Mouse (Mus musculus): ENCODE data around the gene Cryab.

Cryab gene

DNA sequence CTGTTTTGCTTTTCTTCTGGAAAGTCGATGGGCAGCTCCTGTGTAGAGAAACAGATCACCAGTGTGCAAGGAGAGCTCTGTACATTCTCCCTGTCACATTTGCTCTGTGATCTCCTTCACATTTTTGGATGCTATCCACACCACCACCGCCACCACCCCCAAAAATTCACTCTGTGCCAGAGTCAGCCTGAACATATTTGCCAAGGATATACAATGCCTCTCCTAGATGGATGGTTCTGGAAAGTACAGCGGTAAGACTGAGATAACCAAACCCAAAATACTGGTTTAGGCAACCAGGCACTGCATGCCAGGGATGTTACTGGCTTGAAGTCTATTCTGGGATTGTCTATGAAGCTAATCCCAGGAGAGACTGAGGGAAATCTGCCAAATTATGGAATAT, 8.9 kb upstream of the Cryab start:
- in situ Hi-C loops (cut with MboI, MseI), result no loop called here

DNA sequence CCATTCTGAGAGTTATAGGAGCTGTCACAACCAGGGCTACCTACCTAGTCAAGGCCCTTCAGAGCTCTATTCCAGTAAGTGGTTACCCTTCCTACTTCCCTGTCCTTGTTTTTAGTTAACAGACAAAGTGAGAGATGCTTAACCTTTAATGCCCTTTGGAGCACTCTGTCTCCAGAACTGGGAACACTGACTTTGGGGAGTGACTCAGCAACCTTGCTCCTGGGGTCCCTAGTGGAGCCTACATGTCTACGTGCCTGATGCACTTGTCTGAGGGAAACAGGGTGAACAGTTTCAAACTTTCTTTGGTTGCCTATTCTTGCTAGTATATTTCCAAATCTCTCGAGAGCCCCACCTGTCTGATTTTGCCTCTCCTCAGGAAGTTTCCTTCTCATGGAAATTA, 8.4 kb upstream of the Cryab start:
- in situ Hi-C loops (cut with MboI, MseI), result no loop called here

DNA sequence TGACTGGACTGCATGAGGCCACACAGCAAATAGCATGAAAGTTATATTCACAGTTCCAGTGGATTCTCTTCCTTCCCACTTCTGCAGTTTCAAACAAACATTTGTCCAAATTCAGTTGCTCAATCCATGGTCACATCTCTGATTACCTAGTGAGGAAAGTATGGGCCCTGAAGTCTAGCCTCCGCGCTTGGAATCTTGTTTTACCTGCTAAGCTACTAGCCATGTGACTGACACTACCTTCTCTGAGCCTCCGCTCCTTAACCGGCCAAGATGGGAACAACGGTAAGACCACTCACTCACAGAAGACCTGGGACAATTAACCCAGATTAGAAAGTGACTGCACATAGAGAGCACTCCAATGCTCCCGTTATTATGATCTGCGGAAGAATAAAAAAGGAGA, 5.3 kb upstream of the Cryab start:
- in situ Hi-C loops (cut with MboI, MseI), result no loop called here

DNA sequence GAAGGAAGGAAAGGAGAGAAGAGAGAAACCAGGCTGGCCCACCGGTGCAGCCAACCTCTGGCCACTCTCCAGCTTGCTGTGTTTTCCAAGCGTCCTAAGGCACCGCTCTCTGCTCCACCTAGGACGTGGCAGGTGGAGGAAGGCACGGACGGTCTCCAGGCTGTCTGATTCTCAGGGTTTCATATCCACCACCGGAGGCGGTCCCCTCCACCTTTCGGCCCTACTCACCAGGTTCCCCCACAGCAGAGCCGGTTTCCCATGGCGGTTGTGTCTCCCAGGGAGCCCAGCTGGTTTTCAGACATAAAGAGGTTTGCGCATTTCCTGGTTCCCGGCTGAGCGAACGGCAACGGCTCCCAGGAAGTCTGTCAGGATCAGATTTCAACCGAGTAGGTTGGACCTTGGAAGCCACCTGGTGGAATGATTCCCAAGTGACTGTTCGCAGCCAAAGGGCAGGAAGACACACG, 4.9 kb upstream of the Cryab start, which contains the start of gene 2310030G06Rik:
Gene 2310030G06Rik, minus strand, starts transcription at position 323 of the 464 bp plus-strand sequence.
- in situ Hi-C loops (cut with MboI, MseI), result no loop called here

DNA sequence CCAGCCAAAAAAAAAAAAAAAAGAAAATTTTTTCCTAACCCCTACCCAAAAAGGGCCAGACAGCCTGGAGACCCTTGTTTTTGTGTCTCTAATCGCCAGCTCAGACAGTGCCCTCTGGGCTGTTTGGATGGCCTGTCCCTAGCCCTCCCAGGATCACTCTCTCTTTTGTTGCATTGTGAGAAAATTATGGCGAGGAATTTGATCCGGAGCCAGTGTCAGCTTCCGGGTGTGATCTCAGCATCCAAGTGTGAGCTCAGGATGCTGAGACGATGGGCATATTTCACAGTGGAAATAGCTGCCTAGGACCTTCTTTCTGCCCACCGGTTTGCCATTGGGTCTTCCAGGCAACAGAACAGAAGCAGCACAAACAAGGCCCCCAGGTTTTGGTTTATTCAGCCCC, 419 bp upstream of the Cryab start:
- in situ Hi-C loops (cut with MboI, MseI), result loop anchor here (25.0 kb wide), 1 partner anchor 1688 kb away; the partner anchor contains the start of gene Zw10

DNA sequence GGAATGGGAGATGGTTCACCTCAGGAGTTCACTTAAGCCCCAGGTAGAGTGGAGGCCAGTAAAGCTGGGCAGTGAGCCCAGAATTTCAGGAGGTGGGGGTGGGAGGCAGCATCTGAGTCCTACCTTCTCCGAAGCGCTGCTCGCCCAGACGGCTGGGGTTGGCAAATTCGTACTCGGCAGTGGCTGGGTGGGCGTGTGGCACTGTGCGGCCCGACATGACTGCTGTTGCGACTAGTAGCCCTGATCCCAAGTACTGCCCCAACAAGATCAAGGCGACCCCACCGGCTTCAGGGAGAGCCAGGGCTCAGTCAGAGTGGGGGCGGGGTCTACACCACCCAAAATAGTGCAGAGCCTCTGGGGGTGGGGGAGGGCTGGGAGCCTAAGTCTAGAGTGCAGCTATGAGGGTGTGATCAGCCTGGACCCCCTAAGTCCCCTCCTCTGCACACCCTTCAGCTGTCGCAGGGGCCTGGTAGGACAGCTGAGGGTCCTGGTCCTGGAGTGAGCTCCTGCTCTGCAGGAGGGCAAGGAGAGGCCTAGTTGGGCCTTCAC, 1.0 kb downstream of the Cryab start, which contains the start of gene Hspb2:
Gene Hspb2, minus strand, starts transcription at position 301 of the 549 bp plus-strand sequence.
- in situ Hi-C loops (cut with MboI, MseI), result loop anchor here (25.0 kb wide), 1 partner anchor 1690 kb away; the partner anchor contains the start of gene Zw10

DNA sequence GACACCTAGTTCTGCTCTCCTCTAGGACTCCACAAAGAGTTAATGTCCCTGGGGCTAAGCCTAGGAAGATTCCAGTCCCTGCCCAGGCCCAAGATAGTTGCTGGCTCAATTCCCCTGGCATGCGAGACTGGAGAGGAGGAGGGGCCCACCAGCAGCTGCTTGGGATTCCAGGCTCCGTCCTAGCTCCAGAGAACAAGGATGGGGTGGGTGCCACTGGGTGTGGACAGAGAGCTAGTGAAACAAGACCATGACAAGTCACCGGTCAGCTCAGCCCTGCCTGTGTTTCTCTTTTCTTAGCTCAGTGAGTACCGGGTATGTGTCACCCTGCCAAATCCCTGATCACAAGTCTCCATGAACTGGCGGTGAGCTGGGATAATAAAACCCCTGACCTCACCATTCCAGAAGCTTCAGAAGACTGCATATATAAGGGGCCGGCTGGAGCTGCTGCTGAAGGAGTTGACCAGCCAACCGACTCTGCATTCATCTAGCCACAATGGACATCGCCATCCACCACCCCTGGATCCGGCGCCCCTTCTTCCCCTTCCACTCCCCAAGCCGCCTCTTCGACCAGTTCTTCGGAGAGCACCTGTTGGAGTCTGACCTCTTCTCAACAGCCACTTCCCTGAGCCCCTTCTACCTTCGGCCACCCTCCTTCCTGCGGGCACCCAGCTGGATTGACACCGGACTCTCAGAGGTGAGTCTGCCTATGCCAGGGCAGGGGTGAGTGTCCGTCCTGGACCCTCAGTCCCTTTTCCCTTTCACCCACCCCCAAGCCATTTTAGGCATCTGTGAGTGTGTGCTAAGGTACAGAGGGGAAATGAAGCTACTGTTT, 1.9 kb downstream of the Cryab start:
- in situ Hi-C loops (cut with MboI, MseI), result loop anchor here (25.0 kb wide), 1 partner anchor 1691 kb away; the partner anchor contains the start of gene Zw10

DNA sequence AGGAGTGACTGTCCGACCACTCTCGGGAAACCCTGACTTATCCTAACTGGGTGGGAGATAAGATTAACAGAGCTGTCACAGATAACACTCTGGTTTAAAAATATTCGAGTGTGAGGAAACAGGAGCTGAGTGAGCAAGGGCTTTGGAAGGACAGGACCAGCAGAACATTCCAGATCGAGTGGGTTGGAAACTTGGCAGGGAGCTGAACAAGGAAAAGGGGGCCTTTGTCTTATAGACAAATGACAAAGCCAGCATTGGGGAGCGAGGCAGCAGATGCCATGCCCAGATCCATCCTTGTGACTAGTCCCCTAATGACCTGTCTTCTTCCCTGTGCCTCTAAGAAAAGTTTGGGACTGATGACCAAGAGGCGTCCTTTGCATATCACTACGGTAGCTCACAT, 2.8 kb downstream of the Cryab start:
- in situ Hi-C loops (cut with MboI, MseI), result loop anchor here (25.0 kb wide), 1 partner anchor 1692 kb away; the partner anchor contains the start of gene Zw10

DNA sequence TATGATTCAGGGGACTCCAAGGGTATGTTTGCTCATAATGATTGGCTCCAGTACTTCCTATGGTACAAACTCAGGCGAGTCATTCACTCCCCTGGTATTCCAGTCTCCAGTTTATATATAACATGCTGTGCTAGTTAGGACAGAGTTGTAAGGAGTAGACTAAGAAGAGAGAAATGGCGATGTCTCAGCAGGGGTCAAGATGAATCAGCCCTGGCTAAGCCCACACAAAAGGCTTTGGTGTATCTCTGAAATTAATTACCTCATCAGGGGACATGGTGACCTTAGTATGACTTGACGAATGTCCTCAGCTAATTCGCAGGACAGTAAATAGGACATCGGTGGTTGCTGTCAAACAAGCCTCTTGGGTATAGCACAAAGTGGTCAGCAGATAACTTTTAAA, 5.6 kb downstream of the Cryab start:
- in situ Hi-C loops (cut with MboI, MseI), result loop anchor here (25.0 kb wide), 1 partner anchor 1694 kb away; the partner anchor contains the start of gene Zw10

DNA sequence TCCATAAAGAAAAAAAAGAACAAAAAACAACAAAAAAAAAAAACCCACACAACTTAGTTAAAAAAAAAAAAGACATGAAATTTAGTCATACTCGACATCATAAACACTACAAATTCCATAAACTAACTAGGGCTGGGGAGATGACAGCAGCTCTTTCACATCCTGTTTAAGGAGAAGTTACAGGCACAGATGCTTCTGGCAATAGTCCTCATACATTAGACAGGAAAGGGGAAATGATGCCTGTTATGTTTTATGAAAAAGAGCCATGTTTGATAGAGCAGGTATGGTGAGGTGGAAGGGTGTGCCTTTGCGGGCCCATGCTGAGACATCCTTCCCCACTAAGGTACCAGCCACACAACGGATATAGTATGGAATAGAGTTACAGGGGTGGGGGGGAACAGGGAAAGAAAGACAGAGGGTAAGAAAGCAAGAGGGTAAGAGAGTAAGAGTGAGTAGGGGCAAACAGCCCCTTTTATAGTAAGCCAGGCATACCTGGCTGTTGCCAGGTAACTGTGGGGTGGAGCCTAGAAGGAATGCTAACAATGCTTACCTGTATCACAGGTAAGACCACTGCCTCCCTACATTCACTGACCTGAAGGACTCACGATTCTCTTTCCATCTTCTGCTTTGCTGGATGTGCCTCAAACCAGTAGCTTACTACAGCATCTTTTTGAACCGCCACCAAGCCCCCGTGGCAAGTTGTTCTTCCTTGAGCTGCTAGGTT, 10.6 kb downstream of the Cryab start:
- in situ Hi-C loops (cut with MboI, MseI), result loop anchor here (25.0 kb wide), 1 partner anchor 1699 kb away; the partner anchor contains the start of gene Zw10

DNA sequence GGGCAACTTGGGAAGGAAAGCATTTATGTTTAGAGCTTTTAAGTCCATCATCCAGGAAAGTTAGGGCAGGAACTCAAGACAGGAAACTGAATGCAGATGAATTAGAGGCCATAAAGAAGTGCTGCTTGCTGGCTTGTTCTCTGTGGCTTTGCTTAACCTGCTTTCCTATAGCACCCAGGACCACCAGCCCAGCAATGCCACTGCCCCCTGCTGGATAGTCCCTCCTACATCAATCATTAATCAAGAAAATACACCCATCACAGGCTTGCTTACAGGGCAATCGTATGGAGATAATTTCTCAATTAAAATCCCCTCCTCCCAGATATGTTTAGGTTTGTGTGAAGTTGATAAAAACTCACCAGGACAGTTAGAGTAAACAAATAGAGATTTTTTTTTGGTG, 12.2 kb downstream of the Cryab start:
- in situ Hi-C loops (cut with MboI, MseI), result loop anchor here (25.0 kb wide), 1 partner anchor 1701 kb away; the partner anchor contains the start of gene Zw10

DNA sequence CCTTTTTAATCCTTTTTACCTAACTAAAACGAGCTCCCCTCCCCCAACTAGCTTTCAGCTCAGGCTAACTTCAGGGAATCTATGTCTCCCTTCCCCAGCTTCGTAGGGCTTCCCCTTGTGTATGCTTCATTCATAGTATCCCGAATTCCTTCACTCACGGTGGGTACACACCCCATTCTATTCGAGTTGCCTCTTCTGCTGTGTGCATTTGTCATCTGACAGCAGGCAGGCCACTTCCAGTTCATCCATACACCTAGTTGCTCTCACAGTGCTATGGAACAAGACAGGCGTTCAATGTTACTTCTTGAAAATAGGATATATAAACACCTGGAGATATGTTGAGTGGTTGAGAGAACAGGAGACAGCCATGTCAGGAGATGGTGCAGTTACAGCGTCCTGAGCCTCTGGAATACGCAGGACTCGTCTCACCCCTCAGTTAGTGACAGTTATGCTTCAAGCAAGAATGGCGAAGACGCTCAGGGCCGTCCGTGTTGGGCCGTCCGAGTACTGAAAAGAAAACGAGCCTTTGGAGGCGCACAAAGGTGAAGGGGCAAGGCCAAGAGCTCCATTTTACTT, 16.5 kb downstream of the Cryab start:
- in situ Hi-C loops (cut with MboI, MseI), result loop anchor here (25.0 kb wide), 1 partner anchor 1705 kb away; the partner anchor contains the start of gene Zw10

DNA sequence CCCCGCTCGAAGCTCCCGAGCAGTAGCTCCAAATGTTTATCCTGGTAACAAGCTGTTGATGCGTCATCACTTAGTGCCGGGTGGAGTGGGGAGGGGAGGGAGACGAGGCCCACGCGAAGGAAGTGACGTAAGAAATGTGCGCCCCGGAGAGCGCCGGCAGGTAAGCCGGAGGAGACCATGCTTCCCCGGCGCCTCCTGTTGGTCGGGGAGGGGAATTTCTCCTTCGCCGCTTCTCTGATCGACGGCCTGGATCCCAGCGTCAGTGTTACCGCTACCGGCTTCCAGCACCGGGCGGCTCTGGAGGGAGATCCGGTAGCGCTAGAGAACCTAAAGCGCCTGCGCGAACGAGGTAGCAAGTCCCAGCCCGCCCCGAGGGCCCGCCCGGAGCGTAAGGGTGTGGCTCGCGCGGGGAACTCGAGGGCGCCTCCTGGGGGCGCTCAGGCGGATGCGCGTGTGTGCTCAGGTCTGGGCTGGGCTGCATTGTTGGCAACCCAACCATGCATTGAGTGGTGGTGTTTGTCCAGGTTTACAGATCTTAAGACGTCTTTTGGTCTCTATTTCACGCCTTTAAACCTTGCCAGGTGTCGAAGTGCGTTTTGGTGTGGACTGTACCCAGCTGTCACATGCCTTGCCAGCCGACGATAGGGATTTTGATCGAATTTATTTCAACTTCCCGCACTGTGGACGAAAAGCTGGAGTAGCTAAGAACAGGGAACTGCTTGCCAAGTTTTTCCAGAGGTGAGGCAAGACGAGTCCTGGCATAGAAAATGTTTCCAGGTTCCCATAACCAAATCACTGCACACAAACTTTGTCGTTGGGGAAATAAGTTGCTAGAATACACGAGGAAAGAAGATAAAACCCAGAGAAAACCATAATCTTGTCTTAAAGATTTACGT, 17.2 kb downstream of the Cryab start, which contains the start of gene Fdxacb1:
Gene Fdxacb1, plus strand, starts transcription at position 130 of the 896 bp plus-strand sequence.
- in situ Hi-C loops (cut with MboI, MseI), result loop anchor here (25.0 kb wide), 1 partner anchor 1706 kb away; the partner anchor contains the start of gene Zw10

DNA sequence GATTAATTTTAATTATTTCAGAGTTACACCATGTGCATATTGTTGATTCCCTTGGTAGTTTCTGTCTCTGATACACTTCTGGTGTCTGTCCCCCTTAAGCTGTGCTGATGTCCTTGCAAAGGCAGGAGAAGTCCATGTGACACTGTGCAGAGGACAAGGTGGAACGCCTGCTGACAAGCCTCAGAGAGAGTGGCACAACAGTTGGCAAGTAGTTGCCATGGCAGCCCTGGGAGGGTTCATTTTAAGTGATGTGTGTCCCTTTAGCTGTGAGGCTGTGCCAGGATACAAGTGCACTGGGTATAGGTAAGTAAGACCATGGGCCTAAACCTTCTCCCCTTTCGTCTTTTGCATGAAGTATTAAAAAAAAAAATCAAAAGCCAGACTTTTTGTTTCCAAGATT, 18.9 kb downstream of the Cryab start:
- in situ Hi-C loops (cut with MboI, MseI), result loop anchor here (25.0 kb wide), 1 partner anchor 1708 kb away; the partner anchor contains the start of gene Zw10

DNA sequence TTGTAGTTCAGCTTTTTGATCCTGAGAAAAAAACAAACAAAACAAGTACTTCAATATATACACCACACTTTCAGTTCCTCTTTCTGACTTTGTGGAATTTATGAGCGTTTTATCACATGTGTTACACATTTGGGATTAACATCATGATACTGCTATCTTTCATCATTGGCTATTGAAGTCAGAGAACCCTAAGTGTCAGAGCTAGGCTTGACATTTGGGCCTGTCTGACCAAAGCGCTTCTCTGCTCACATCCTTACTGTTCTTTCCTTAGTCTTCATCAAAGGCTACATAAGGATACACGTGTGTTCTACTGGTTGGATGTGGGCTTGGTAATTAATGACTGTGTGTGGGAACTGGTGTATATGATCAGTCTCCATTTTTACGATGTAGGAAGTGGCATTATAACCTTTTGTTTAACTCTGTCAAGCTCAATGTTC, 22.9 kb downstream of the Cryab start:
- in situ Hi-C loops (cut with MboI, MseI), result loop anchor here (25.0 kb wide), 1 partner anchor 1712 kb away; the partner anchor contains the start of gene Zw10

DNA sequence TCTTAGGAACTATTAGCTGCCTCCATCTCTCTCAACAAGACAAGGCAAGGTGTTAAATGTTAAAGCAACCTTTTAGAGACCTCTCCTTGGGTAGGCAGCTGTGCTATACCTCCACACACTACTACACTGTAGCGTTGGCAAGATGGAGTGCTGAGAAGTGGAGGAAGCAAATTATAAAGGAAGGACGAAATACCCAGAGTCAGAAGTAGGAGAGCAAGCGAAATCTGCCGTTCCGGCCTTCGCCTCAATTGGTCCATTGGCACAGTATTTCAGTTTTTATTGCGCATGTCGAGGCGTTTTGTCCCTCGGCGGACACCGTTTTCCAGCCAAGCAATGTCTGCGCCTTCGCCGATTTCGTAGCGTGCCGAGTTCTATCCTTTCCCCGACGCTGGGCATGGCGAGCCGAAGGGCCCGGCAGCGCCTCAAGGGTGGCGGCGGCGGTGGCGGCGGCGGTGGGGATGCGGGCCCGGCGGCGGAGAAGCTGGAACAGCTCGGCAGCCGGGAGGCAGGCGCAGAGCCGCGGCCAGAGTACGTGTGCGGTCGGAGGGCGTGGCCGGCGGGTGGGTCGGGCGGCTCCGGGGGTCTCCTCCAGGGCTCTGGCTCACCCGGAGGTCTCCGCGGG, 24.0 kb downstream of the Cryab start, which contains the start of the genes Alg9 and 1110032A03Rik:
Gene Alg9, plus strand, starts transcription at position 29 of the 622 bp plus-strand sequence.
Gene 1110032A03Rik, minus strand, starts transcription at position 530 of the 622 bp plus-strand sequence.
- in situ Hi-C loops (cut with MboI, MseI), result loop anchor here (25.0 kb wide), 1 partner anchor 1713 kb away; the partner anchor contains the start of gene Zw10

DNA sequence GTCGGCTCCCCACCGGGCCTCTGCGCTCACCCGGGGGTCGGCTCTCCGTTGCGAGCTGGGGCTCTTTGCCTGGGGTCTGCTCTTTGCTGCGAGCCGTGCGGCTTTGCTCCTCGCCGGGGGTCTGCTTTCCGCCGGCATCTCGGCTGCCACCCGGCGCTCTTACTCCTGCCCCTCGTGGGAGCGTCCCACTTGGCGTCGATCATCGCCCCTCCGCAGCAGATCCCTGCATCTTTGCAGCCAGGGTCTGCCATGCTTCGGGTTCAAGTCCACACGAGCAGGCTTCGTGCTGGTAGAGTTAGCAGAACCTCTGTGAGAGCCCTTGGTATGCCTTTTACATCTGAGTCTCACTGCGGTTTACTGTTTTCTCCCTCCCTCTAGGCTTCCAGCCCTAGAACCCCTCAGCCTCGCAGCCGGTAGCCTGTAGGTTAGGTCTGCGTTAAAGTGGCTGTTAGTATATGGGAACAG, 24.6 kb downstream of the Cryab start:
- in situ Hi-C loops (cut with MboI, MseI), result no loop called here

DNA sequence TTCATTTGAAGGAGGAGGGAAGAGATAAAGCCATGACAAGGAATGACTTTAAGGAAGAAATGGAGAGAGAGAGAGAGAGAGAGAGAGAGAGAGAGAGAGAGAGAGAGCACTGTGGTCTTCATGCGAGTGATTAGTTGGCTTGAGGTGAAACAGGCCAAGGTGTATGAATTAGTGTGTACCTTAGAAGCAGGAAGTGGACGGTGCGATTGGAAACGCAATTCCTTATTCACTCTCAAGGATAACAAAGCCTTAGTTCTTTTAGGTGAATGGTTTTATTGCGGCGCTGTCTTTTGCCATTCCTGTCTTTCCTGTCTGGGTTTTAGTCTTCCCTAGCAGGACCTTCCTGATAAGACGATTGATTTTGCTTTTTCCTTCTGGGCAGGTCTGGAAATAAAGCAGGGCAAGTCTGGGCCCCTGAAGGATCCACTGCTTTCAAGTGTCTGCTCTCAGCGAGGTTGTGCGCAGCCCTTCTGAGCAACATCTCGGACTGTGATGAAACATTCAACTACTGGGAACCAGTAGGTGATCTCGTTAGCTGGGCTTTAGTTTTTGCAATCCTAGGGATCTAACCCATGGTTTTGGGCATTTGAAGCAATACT, 25.1 kb downstream of the Cryab start:
- in situ Hi-C loops (cut with MboI, MseI), result no loop called here

DNA sequence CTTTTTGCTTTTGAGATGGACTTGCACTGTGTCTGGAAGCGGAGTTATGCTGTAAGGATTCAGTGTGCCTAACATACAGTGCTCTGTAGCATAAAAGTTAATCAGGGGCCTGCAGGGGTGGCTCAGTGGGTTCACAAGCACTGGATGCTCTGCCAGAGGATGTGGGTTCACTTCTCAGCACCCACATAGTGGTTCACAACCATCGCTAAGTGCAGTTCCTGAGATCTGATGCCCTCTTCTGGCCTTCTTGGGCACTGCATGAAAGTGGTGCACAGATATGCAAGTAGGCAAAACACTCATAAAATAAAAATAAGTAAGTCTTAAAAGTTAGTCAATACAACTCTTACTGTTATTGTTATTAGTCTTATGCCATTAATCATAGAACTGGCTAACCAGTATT, 31.0 kb downstream of the Cryab start:
- in situ Hi-C loops (cut with MboI, MseI), result no loop called here

Data from T-helper 1 cell (primary cell).